Mouse (Mus musculus): ENCODE results near the gene Prm3.
A peak's percentile ranks its signal among the peaks of the same experiment; 100 is the strongest.
"Not testable (repeated sequence)": the region's sequence is repeated elsewhere in the genome, so short reads cannot be mapped to it uniquely, and the experiment has no call there.

Gene Prm3

GRCm38 (mm10) chr16:10802420-10802819 is 11.7 kb upstream of the Prm3 start:
- not testable (repeated sequence) for DNase-seq (ENCODE audit: low spot score in 2 of 2)

DNA sequence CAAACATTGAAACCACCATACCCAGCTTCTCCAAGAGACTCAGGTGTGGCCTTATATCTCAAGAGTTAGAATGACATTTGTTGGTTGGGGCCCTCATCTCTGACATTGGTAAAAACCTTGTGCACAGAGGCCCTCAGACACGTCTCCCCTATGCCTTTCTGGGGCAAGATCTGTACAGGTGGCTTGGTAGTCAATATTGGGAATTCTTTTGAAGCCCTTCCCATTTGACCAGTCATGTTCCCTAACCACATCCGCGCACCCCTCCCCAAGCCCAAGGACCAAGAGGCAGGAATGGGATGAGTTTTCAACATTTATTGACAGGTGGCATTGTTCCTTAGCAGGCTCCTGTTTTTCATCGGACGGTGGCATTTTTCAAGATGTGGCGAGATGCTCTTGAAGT is 5.3 kb upstream of the Prm3 start, which contains the start of gene Prm2:
Gene Prm2 (minus strand): TSS at position 101 of the 400 bp plus-strand sequence.
- no peak for DNase-seq (ENCODE audit: low spot score in 2 of 2)

GRCm38 (mm10) chr16:10788866-10789265 is 1.8 kb downstream of the Prm3 start:
- DNase-seq (ENCODE audit: low spot score in 2 of 2): no peak

GRCm38 (mm10) chr16:10788271-10788670 is 2.4 kb downstream of the Prm3 start, which contains the start of gene Tnp2:
Gene Tnp2, minus strand, starts transcription at chr16:10788660.
- DNase-seq (ENCODE audit: low spot score in 2 of 2): no peak

- no peak for DNase-seq (ENCODE audit: low spot score in 2 of 2)
Observed at GRCm38 (mm10) chr16:10787548-10788058, 3.1 kb downstream of the Prm3 start.

DNA sequence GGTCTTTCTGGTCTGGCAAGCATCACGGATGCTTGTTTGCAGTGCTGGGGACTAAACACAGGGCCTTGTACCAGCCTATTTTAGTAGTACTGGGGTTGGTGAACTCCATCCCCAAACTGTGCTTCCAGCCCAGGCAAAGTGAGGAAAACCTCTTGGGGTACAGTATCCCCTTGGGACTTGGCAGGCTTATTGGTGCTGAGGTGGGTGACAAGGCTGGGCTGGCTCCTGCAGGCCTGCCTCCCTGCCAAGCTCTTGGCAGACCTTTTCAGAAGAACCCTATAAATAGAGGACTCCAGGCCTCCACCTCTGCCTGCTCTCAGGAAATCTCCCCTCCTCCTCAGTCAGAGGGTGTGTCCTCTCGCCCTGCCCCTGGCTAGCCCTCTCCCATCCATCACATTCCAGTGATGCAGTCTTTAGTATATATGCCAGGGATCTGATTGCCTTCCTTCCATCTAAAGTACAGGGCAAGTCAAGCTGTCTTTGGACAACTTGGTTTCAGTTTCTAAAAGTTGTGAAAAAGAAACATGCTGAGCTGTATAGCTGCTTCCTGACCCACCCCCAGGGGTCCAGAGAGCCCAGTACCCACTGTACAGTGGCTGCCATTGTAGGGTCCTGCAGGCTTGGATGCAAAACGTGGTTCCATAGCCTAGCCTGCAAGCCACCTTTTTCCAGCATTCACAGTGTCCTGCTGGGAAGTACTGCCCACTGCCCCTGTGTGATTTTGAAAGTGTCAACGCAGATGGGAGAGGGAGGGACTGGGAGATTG is 3.7 kb downstream of the Prm3 start:
- no peak for DNase-seq (ENCODE audit: low spot score in 2 of 2)

DNA sequence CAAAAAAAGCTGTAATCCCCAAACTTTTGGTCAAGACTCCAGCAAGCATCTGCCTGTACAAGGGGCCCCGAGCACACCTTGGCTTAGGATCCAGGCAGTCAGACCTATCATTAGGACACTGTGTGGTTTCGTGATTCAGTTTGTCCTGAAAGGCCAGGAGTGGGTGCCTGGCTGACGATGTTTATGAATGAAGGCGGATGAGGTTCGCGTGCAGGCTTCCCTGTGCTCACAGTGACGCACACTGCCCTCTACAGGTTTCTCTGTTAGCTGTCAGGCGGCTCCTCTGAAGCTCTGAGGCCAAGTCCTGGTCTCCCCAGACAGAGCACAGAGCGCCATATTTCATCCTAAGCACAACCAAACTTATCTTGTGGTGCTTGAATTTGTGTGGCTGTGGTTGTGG is 4.4 kb downstream of the Prm3 start:
- peak; percentile 68 to 84 for DNase-seq (ENCODE audit: low spot score in 2 of 2)

DNA sequence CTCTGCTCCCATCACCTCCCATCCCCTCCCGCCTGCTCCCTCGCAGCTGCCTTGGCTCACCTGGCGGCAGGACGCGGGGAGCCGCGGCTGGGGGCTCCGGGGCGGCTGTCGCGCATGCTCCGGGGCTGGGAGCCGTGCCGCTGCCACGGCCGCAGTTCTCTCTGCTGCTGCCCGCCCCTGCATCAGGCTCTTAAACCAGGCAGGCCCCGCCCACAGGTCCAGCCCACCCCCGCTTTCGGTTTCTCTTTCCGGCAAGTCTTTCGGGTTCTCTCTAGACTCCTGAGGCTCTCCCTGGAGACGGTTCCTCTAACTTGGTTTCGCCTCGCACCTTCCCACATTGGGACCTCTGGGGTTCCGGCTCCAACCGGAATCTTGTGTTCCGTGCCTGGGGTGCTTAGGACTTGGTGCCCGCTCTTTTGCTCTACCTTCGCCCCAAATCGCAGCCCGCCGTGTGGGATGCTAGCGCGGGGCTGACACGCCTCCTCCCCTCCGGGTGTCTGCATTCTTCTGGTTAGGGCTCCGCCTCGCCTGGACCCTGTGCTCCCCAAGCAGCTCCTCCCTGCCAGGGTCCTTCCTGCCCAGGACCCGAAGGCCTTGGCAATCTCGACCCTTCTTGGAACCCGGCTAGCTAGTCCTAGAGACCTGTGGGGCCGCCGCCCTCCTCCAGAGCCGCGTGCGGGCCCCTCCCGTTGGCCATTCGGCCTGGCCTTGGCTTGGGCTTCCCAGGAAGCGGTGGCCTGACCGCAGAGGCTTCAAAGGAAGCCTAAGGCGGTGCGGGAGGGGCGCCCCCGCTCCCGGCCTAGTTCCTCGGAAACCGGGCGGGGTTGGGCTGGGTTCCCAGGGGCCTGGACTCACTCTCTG is 5.1 kb downstream of the Prm3 start, which contains the start of gene Socs1:
Gene Socs1 (minus strand): TSS at position 166 of the 861 bp plus-strand sequence.
- peak; percentile 71 to 78 for DNase-seq (ENCODE audit: low spot score in 2 of 2)

DNA sequence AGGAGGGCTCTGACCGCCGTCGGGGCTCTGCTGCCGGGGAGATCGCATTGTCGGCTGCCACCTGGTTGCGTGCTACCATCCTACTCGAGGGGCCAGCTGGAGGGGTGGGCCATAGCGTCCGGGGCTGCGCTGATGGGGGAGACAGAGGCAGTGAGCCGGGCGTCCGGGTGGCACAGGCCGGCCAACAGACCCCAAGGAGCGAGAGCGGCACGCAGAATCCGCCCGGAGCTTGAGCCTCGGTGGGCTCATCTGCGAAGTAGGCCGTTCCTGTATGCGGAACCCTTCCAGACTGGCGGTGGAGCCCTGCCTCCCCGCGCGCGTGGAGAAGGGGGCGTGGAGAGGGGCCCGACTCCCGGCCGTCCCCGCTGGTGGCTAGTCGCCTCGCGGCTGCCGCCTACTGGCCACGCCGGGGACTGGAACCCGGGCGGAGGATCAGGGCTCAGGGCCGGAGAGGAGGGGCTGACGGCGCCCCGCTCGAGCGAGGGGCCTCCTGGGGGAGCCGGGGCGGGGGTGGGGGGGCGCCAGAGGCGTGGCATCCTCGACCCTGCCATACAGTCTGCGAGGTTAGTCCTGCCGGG is 5.8 kb downstream of the Prm3 start:
- peak; percentile 76 to 80 for DNase-seq (ENCODE audit: low spot score in 2 of 2)

DNA sequence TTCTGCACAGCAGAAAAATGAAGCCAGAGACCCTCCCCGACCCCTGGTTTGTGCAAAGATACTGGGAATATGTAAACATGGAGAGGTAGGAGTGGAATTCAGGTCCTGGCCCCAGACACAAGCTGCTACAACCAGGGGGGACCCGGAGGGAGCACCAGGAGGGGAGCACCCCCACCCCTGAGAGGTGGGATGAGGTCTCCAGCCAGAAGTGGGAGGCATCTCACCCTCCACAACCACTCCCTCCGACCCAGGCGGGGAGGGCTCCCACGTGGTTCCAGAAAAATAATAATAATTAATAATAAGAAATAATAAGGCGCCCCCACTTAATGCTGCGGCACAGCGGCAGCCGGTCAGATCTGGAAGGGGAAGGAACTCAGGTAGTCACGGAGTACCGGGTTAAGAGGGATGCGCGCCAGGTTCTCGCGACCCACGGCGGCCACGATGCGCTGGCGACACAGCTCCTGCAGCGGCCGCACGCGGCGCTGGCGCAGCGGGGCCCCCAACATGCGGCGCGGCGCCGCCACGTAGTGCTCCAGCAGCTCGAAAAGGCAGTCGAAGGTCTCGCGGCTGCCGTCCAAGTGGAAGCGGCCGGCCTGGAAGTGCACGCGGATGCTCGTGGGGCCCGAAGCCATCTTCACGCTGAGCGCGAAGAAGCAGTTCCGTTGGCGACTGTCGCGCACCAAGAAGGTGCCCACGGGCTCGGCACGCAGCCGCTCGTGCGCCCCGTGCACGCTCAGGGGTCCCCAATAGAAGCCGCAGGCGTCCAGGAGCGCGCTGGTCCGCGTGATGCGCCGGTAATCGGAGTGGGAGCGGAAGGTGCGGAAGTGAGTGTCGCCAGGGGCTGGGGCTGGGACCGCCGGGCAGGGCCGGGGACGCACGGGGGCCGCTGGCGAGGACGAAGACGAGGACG is 6.6 kb downstream of the Prm3 start:
- DNase-seq (ENCODE audit: low spot score in 2 of 2): peak in 1 of 2 experiments; percentile 27

DNA sequence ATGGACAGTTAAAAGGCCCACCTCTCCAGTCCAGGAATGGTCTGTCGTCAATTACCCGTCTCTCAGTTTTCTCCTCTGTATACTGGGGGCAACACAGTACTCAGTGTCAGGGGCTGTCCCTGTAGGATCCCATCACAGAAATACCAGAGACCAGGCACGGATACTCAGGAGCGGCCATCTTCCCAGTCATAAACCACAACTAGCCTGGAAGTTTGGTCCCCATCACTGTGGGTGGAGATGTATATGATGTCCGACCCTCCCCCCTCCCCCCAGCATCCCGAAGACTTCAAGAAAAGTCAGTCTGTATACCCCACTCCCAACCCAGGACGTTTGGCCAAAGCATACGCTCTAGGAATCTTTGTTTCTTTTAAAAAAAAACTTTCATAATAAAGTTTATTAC is 7.3 kb downstream of the Prm3 start:
- DNase-seq (ENCODE audit: low spot score in 2 of 2): no peak

- no peak for DNase-seq (ENCODE audit: low spot score in 2 of 2)
Observed at GRCm38 (mm10) chr16:10783152-10783434, 7.6 kb downstream of the Prm3 start.

GRCm38 (mm10) chr16:10782377-10783151 is 8.2 kb downstream of the Prm3 start:
- no peak for DNase-seq (ENCODE audit: low spot score in 2 of 2)

- no peak for DNase-seq (ENCODE audit: low spot score in 2 of 2)
Observed at GRCm38 (mm10) chr16:10781862-10782371, 8.8 kb downstream of the Prm3 start.

DNA sequence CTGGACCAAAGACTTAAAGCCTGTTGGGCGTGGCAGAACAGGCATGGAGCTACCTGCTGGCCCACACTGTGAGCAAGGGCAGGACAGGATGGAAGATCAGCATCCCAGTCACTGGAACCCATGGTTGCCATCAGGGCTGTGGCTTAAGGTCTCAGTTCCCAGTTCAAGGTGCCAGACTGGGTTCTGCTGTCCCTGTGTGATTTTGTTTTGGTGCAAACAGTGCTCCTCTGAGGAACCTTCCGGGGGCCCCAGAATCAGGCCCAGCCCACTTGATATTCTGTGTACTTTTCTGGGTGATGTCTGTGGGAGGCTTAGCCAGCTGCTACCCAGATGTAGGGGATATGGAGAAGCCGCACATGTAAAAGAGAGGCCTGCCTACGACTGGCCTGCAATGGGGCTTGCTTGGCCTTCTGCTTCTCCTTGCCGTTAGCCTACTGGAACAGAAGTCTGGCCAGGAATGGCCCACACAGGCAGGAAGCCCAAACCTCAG is 10.0 kb downstream of the Prm3 start:
- no peak for DNase-seq (ENCODE audit: low spot score in 2 of 2)

GRCm38 (mm10) chr16:10777579-10778160 is 13.0 kb downstream of the Prm3 start:
- no peak for DNase-seq (ENCODE audit: low spot score in 2 of 2)

- no peak for DNase-seq (ENCODE audit: low spot score in 2 of 2)
Observed at GRCm38 (mm10) chr16:10776322-10776721, 14.4 kb downstream of the Prm3 start.

DNA sequence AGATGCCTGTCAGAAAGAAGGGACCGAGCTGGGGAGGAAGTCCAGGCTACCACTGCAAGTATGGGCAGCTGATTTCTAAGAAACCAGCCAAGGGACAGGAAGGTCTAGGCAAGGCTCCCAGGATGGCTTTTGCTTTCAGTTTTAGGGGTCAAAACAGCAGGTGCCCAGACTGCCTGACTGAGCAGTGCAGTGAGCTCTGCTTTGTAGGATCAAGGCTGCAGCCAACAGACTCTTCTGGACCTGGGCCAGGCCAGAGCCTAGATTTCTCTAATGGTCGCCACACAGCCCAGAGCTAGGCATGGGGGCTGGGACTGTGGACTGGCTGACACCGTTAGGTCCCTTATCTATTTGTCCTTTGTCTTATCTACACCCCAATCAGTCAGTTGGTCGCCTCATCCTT is 16.0 kb downstream of the Prm3 start:
- no peak for DNase-seq (ENCODE audit: low spot score in 2 of 2)

GRCm38 (mm10) chr16:10773543-10773942 is 17.2 kb downstream of the Prm3 start:
- DNase-seq (ENCODE audit: low spot score in 2 of 2): no peak

Measured in frontal cortex, postnatal 36 days (tissue).